Mouse (Mus musculus): Measurements from ENCODE around the gene Adk. TPM values are rescaled to one million over a fixed set of nuclear protein-coding genes. Genes with fewer than 3 reads are reported as not detected.
A peak's percentile ranks its signal among the peaks of the same experiment; 100 is the strongest.

The Adk gene
- polyA plus RNA-seq, 1 experiment: 18.5 TPM

GRCm38 (mm10) chr14:21112174-21112573 is 59.8 kb downstream of the Adk start:
- no peaks in the 10 kb centered on the region for H3K36me3 ChIP-seq (ENCODE audit: control insufficient read depth, insufficient read depth, low read length)
- 98% methylated on average over 5 of the region's 5 CpGs for WGBS
- TF ChIP-seq CTCF (IDR thresholded peaks at IDR 0.05; ENCODE audit: borderline replicate concordance, control insufficient read depth, extremely low read depth, insufficient read depth, low read length, poor library complexity): no peak
- no peak for TF ChIP-seq POLR2A (IDR thresholded peaks at IDR 0.05; ENCODE audit: control insufficient read depth, extremely low read depth, insufficient read depth, low read length, poor library complexity)
- no peak overlapping the region for H3K27ac ChIP-seq (ENCODE audit: control insufficient read depth, insufficient read depth, low read length)
- no peak overlapping the region for H3K4me3 ChIP-seq (ENCODE audit: control insufficient read depth, insufficient read depth, low read length)
- DNase-seq: no peak
- H3K4me1 ChIP-seq (replicated peaks; ENCODE audit: control insufficient read depth, insufficient read depth, low read length): 0 out of 2 replicates have a peak, but pooled peaks cover 2% of the 10 kb centered on the region
- no peaks in the 10 kb centered on the region for H3K27me3 ChIP-seq (ENCODE audit: control insufficient read depth, insufficient read depth, low read length)

- Histone ChIP-seq H3K27ac (ENCODE audit: control insufficient read depth, insufficient read depth, low read length) (no peak overlapping the region), H3K27me3 (ENCODE audit: control insufficient read depth, insufficient read depth, low read length) (no peaks in the 10 kb centered on the region), H3K36me3 (ENCODE audit: control insufficient read depth, insufficient read depth, low read length) (no peaks in the 10 kb centered on the region), H3K4me1 (replicated peaks; ENCODE audit: control insufficient read depth, insufficient read depth, low read length) (0 out of 2 replicates have a peak, but pooled peaks cover 2% of the 10 kb centered on the region), H3K4me3 (ENCODE audit: control insufficient read depth, insufficient read depth, low read length) (no peak overlapping the region)
- WGBS: 38% methylated on average over 6 of the region's 6 CpGs
- TF ChIP-seq POLR2A (IDR thresholded peaks at IDR 0.05; ENCODE audit: control insufficient read depth, extremely low read depth, insufficient read depth, low read length, poor library complexity) (no peak), CTCF (IDR thresholded peaks at IDR 0.05; ENCODE audit: borderline replicate concordance, control insufficient read depth, extremely low read depth, insufficient read depth, low read length, poor library complexity) (no peak)
- DNase-seq: no peak
Measured at GRCm38 (mm10) chr14:21112742-21113141, 60.4 kb downstream of the Adk start.

- H3K4me1 ChIP-seq (replicated peaks; ENCODE audit: control insufficient read depth, insufficient read depth, low read length): 0 out of 2 replicates have a peak, but pooled peaks cover 2% of the 10 kb centered on the region
- no peak overlapping the region for H3K27ac ChIP-seq (ENCODE audit: control insufficient read depth, insufficient read depth, low read length)
- H3K36me3 ChIP-seq (ENCODE audit: control insufficient read depth, insufficient read depth, low read length): no peaks in the 10 kb centered on the region
- TF ChIP-seq POLR2A (IDR thresholded peaks at IDR 0.05; ENCODE audit: control insufficient read depth, extremely low read depth, insufficient read depth, low read length, poor library complexity): no peak
- no peak for TF ChIP-seq CTCF (IDR thresholded peaks at IDR 0.05; ENCODE audit: borderline replicate concordance, control insufficient read depth, extremely low read depth, insufficient read depth, low read length, poor library complexity)
- H3K27me3 ChIP-seq (ENCODE audit: control insufficient read depth, insufficient read depth, low read length): no peaks in the 10 kb centered on the region
- no peak overlapping the region for H3K4me3 ChIP-seq (ENCODE audit: control insufficient read depth, insufficient read depth, low read length)
- DNase-seq: no peak
Measured at GRCm38 (mm10) chr14:21114339-21114738, 62.0 kb downstream of the Adk start.

- H3K4me1 ChIP-seq (replicated peaks; ENCODE audit: control insufficient read depth, insufficient read depth, low read length): 0 out of 2 replicates have a peak, but pooled peaks cover 2% of the 10 kb centered on the region
- H3K4me3 ChIP-seq (ENCODE audit: control insufficient read depth, insufficient read depth, low read length): no peak overlapping the region
- TF ChIP-seq CTCF (IDR thresholded peaks at IDR 0.05; ENCODE audit: borderline replicate concordance, control insufficient read depth, extremely low read depth, insufficient read depth, low read length, poor library complexity) (no peak), POLR2A (IDR thresholded peaks at IDR 0.05; ENCODE audit: control insufficient read depth, extremely low read depth, insufficient read depth, low read length, poor library complexity) (no peak)
- 97% methylated on average over 4 of the region's 4 CpGs for WGBS
- no peak overlapping the region for H3K27ac ChIP-seq (ENCODE audit: control insufficient read depth, insufficient read depth, low read length)
- DNase-seq: no peak
- H3K36me3 ChIP-seq (ENCODE audit: control insufficient read depth, insufficient read depth, low read length): no peaks in the 10 kb centered on the region
- no peaks in the 10 kb centered on the region for H3K27me3 ChIP-seq (ENCODE audit: control insufficient read depth, insufficient read depth, low read length)
Measured at GRCm38 (mm10) chr14:21115318-21115717, 62.9 kb downstream of the Adk start.

GRCm38 (mm10) chr14:21115888-21116460 is 63.6 kb downstream of the Adk start:
- peak; percentile 17 for DNase-seq
- TF ChIP-seq CTCF (IDR thresholded peaks at IDR 0.05; ENCODE audit: borderline replicate concordance, control insufficient read depth, extremely low read depth, insufficient read depth, low read length, poor library complexity) (no peak), POLR2A (IDR thresholded peaks at IDR 0.05; ENCODE audit: control insufficient read depth, extremely low read depth, insufficient read depth, low read length, poor library complexity) (no peak)
- no peak overlapping the region for H3K27ac ChIP-seq (ENCODE audit: control insufficient read depth, insufficient read depth, low read length)
- no peaks in the 10 kb centered on the region for H3K36me3 ChIP-seq (ENCODE audit: control insufficient read depth, insufficient read depth, low read length)
- WGBS: 75% methylated on average over 3 of the region's 3 CpGs
- 0 out of 2 replicates have a peak, but pooled peaks cover 2% of the 10 kb centered on the region for H3K4me1 ChIP-seq (replicated peaks; ENCODE audit: control insufficient read depth, insufficient read depth, low read length)
- H3K4me3 ChIP-seq (ENCODE audit: control insufficient read depth, insufficient read depth, low read length): no peak overlapping the region
- no peaks in the 10 kb centered on the region for H3K27me3 ChIP-seq (ENCODE audit: control insufficient read depth, insufficient read depth, low read length)

- no peak overlapping the region for H3K4me3 ChIP-seq (ENCODE audit: control insufficient read depth, insufficient read depth, low read length)
- DNase-seq: no peak
- WGBS: 90% methylated on average over 4 of the region's 4 CpGs
- TF ChIP-seq CTCF (IDR thresholded peaks at IDR 0.05; ENCODE audit: borderline replicate concordance, control insufficient read depth, extremely low read depth, insufficient read depth, low read length, poor library complexity) (no peak), POLR2A (IDR thresholded peaks at IDR 0.05; ENCODE audit: control insufficient read depth, extremely low read depth, insufficient read depth, low read length, poor library complexity) (no peak)
- no peaks in the 10 kb centered on the region for H3K4me1 ChIP-seq (replicated peaks; ENCODE audit: control insufficient read depth, insufficient read depth, low read length)
- H3K27me3 ChIP-seq (ENCODE audit: control insufficient read depth, insufficient read depth, low read length): no peaks in the 10 kb centered on the region
- no peak overlapping the region for H3K27ac ChIP-seq (ENCODE audit: control insufficient read depth, insufficient read depth, low read length)
- H3K36me3 ChIP-seq (ENCODE audit: control insufficient read depth, insufficient read depth, low read length): no peaks in the 10 kb centered on the region
Measured at GRCm38 (mm10) chr14:21118095-21118494, 65.7 kb downstream of the Adk start.

All from thymus, adult 2 months (tissue).